Mouse (Mus musculus) stomach, embryonic 16.5 days (tissue): ENCODE results near the gene Habp2. TPM values are rescaled to one million over a fixed set of nuclear protein-coding genes. Genes with fewer than 3 reads are reported as not detected.

Experiments used
- ATAC-seq: fragments of 200-750 bp; cut with Nextera tagmentation; 2 replicates; pipeline ENCODE4 v1.8.0; 2017; ENCODE audit warnings: moderate number of reproducible peaks, moderate TSS enrichment; ENCODE audit not compliant: insufficient read depth, low FRiP score
- H3K27ac ChIP-seq: fragments of 300-500 bp; sonication (generic); 2 replicates; pipeline ENCODE4 v1.5.1; 2014; ENCODE audit warnings: low read length
- H3K27me3 ChIP-seq: fragments of 300-500 bp; sonication (generic); 2 replicates; pipeline ENCODE4 v1.6.1; 2014; ENCODE audit warnings: low read length, control low read depth, mixed read lengths; ENCODE audit not compliant: control insufficient read depth, insufficient read depth
- H3K36me3 ChIP-seq: fragments of 300-500 bp; sonication (generic); 2 replicates; pipeline ENCODE4 v1.6.1; 2014; ENCODE audit warnings: low read length; ENCODE audit not compliant: control insufficient read depth, insufficient read depth
- H3K4me1 ChIP-seq: fragments of 300-500 bp; sonication (generic); 2 replicates; pipeline ENCODE4 v1.6.1; 2014; ENCODE audit warnings: low read length, control low read depth, mixed read lengths; ENCODE audit not compliant: control insufficient read depth, insufficient read depth
- H3K4me2 ChIP-seq: fragments of 300-500 bp; sonication (generic); 2 replicates; pipeline ENCODE4 v1.6.1; 2014; ENCODE audit warnings: low read depth, low read length, mixed read lengths
- H3K4me3 ChIP-seq: fragments of 300-500 bp; sonication (generic); replicated peaks from 2 replicates; pipeline ENCODE4 v1.5.1; 2014; ENCODE audit warnings: mild to moderate bottlenecking, low read length
- H3K9ac ChIP-seq: fragments of 300-500 bp; sonication (generic); 2 replicates; pipeline ENCODE4 v1.6.1; 2014; ENCODE audit warnings: low read length
- H3K9me3 ChIP-seq: fragments of 300-500 bp; sonication (generic); replicated peaks from 2 replicates; pipeline ENCODE4 v1.6.1; 2016; ENCODE audit warnings: low read length, control low read depth; ENCODE audit not compliant: control insufficient read depth
- WGBS: fragments of 180-500 bp; shearing (Covaris S2); extraction: QIAGEN DNeasy Blood & Tissue Kit; methylation state at CpG from one replicate; pipeline ENCODE4 v1.1.7; 2014; 5-methylcytosine and 5-hydroxymethylcytosine counted together
- polyA plus RNA-seq: library from polyadenylated mRNA; unstranded; fragments of >200 nt; fragmentation: Nextera tagmentation; extraction: Ambion mirVana; gene quantifications from 2 replicates; pipeline ENCODE4 v1.2.1, GENCODE M21; 2015

The Habp2 gene
- polyA plus RNA-seq, 1 experiment from 2014 or later: 34.5 TPM

DNA sequence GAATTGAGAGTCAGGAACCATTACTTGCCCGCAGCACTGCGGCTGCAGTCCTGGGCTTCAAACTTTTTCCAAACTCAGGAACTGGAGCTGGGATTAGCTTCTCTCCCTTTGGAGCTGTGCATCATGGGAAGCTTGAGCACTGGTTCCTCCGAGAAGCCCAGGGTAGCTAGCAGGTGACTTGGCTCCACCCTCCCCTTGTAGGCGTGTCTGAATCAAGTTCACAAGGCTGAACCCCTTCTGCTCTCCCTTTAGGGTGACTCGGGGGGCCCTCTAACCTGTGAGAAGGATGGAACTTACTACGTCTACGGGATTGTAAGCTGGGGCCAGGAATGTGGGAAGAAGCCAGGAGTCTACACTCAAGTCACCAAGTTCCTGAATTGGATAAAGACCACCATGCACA, 32.3 kb downstream of the Habp2 start:
- Histone ChIP-seq H3K4me3 (no peak overlapping the region), H3K27me3 (no peaks in the 10 kb centered on the region), H3K36me3 (no peaks in the 10 kb centered on the region), H3K27ac (no peak overlapping the region), H3K4me1 (0 out of 2 replicates have a peak, but pooled peaks cover 12% of the 10 kb centered on the region), H3K9me3 (no peaks in the 10 kb centered on the region), H3K4me2 (no peak overlapping the region), H3K9ac (no peak overlapping the region)
- WGBS: 83% methylated on average over 7 of the region's 7 CpGs
- no peak for ATAC-seq

DNA sequence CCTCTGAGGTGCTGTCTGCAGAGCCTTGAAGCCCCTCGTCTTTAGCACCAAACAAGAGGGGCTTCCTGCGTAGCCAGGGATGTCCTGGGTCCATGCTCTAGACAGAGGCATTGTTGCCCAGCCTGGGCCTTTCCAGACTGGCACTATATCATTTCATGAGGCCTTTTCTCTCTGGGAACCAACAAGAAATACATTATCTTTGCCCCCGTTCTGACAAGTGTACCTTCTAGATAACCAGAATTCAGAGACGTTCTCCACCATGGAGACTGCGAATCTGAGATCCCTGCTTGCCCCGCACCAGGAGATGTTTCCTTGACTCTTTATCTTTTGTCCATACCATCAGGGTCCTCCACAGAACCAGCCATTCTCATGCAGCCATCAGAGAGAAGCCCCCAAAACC, 32.7 kb downstream of the Habp2 start:
- Histone ChIP-seq H3K4me2 (peak overlapping the region; percentile 48; the same call in 1 of the 2 replicates), H3K9ac (no peak overlapping the region), H3K36me3 (no peaks in the 10 kb centered on the region), H3K9me3 (no peaks in the 10 kb centered on the region), H3K27ac (no peak overlapping the region), H3K27me3 (no peaks in the 10 kb centered on the region), H3K4me1 (0 out of 2 replicates have a peak, but pooled peaks cover 12% of the 10 kb centered on the region), H3K4me3 (no peak overlapping the region)
- 82% methylated on average over 6 of the region's 6 CpGs for WGBS
- no peak for ATAC-seq

DNA sequence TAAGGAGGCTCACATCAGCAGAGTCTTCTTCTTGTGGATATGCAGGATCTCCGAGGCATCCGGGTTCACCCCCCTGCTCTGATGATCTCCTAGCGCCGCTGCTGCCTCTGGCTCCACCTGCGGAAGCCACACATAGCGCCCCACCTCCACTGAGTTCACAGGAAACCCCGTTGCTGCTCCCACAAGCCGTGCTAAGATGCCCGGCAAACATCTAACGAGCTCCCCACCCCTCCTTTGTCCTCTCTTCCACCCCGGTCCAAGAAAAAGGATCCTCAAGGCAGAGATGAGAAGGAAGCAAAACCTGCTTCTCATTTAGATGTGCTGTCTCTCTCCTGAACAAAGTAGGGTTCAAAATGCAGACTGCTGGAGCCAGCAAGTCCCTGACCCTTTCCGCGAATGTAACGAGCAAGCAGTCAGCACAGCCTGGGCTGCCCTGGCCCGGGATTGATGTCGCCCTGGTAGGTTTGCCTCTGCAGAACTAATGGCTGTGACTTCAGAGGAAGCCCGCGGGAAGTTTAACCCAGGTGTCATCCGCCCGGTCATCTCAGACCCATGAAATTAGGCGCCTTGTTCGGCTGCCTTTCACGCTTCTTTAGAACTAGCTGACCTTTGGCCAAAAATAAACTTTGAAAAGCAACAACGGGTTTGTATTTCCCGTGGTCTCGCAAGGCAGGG, 33.4 kb downstream of the Habp2 start:
- H3K4me1 ChIP-seq: 0 out of 2 replicates have a peak, but pooled peaks cover 12% of the 10 kb centered on the region
- no peak for ATAC-seq
- peak overlapping the region; percentile 21 for H3K4me3 ChIP-seq
- no peak overlapping the region for H3K27ac ChIP-seq
- H3K36me3 ChIP-seq: no peaks in the 10 kb centered on the region
- H3K4me2 ChIP-seq: peak overlapping the region; percentile 48
- H3K27me3 ChIP-seq: no peaks in the 10 kb centered on the region; the same call in 1 of the 2 replicates
- 24% methylated on average over 26 of the region's 26 CpGs for WGBS
- H3K9ac ChIP-seq: peak overlapping the region; percentile 28; the same call in 1 of the 2 replicates
- H3K9me3 ChIP-seq: no peaks in the 10 kb centered on the region

DNA sequence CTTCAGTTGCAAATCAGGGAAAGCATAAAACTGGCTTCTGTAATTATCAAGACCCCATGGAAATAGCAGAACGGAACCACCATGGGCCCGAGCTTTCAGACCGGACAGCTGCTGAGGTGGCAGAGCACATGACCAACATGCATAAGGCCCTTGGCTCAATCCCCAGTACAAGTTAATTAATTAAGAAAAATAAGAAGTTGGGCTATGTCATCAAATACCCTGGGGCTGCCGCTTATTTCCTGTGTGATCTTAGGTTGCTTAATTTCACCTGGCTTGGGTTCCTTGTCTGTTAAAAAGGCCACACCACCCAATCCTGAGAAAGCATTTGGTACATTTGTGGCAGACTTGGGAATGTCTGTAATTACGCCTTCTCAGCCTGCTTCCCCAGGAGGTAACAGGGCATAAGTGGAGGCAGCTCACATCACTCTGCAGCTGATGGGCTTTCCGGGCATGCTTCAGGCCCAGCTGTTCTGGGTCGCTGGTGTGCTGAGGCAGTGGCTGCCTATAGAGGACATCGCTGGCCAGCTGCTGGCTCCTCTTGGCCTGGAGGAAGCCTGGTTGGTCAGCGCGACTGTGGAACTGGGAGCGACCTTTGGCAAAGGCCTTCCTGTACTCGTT, 34.5 kb downstream of the Habp2 start:
- H3K27me3 ChIP-seq: no peaks in the 10 kb centered on the region; the same call in 1 of the 2 replicates
- H3K4me1 ChIP-seq: peaks cover 22% of the 10 kb centered on the region
- whole genome bisulfite sequencing: 87% methylated on average over 12 of the region's 12 CpGs
- no peak overlapping the region for H3K9ac ChIP-seq
- H3K27ac ChIP-seq: no peak overlapping the region
- H3K4me3 ChIP-seq: no peak overlapping the region
- no peaks in the 10 kb centered on the region for H3K9me3 ChIP-seq
- no peak overlapping the region for H3K4me2 ChIP-seq
- no peaks in the 10 kb centered on the region for H3K36me3 ChIP-seq
- no peak for ATAC-seq

DNA sequence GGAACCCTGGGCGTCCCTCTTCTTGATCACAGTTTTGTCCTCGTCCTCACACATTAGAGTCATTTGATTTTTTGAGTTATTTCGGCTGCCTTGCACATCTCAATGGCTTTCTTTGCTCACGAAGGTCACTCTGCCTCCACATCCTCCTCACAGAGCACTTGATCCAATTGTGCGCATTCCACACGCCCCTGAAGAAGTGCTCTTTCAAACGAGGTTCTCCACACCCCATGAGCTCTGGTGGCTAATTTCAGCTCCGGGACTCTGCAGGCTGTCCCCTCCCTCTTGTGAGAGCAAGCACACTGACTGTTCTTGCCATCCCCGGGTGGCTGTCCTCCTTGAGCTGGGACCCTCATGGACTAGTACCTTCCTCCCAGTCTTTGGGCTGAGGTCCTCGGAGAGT, 38.7 kb downstream of the Habp2 start:
- ATAC-seq: no peak
- Histone ChIP-seq H3K27me3 (no peaks in the 10 kb centered on the region; the same call in 1 of the 2 replicates), H3K4me1 (peaks cover 12% of the 10 kb centered on the region), H3K9ac (no peak overlapping the region), H3K27ac (no peak overlapping the region), H3K36me3 (no peaks in the 10 kb centered on the region), H3K9me3 (no peaks in the 10 kb centered on the region), H3K4me2 (no peak overlapping the region), H3K4me3 (no peak overlapping the region)
- 58% methylated on average over 10 of the region's 10 CpGs for WGBS

DNA sequence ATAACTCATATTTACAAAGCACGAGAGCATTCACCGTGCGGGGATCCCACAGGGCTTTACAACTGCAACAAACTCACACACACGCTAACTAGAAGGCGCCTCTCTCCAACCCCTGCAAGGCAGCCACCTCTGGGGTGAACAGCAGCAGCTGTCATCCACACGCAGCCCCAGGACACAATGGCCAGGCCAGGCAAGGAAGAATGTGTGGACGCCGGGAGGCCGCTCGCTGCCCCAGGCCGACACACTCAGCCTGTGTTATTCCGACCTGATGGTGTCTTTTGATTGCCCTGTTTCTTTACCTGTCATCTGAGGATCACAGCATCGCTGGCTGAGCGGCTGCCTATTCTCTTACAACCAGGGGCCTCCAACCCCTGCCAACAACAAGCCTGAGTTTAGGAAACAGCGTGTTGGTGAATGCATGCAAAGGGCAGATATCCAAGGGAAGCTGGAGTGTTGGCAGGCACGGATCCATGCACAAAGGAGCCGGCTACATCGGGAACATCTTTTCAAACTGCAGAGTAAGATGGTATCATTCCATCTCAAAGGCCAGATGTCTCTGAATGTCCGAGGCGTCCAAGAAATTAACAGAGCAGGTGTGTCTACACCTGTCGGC, 39.4 kb downstream of the Habp2 start:
- H3K27ac ChIP-seq: no peak overlapping the region
- no peak overlapping the region for H3K4me2 ChIP-seq
- H3K27me3 ChIP-seq: no peaks in the 10 kb centered on the region; the same call in 1 of the 2 replicates
- no peak overlapping the region for H3K9ac ChIP-seq
- no peak for ATAC-seq
- peaks cover 11% of the 10 kb centered on the region for H3K4me1 ChIP-seq
- H3K4me3 ChIP-seq: no peak overlapping the region
- no peaks in the 10 kb centered on the region for H3K9me3 ChIP-seq
- WGBS: 70% methylated on average over 21 of the region's 21 CpGs
- H3K36me3 ChIP-seq: no peaks in the 10 kb centered on the region

DNA sequence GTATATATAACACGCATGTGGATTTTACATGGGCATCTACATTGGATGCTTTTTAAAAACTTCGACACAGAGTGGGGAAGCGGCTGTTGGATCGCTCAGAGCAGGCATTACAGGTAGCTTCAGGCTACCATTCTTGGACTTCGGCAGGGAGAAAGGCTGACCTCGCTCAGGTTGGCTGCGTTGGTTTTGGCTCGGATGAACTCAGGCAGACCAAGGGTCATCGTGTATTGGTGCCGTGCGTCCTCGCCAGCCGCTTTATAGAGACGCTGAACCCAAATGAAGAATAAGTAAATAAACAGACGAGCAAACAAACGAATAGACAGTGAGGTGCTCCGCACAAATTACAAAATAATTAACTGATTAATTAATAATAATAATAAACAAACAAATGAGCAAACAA, 49.4 kb downstream of the Habp2 start:
- no peaks in the 10 kb centered on the region for H3K4me1 ChIP-seq
- no peak overlapping the region for H3K27ac ChIP-seq
- no peaks in the 10 kb centered on the region for H3K36me3 ChIP-seq
- WGBS: 89% methylated on average over 17 of the region's 17 CpGs
- ATAC-seq: no peak
- H3K27me3 ChIP-seq: no peaks in the 10 kb centered on the region
- no peak overlapping the region for H3K4me2 ChIP-seq
- H3K9ac ChIP-seq: no peak overlapping the region
- no peaks in the 10 kb centered on the region for H3K9me3 ChIP-seq
- H3K4me3 ChIP-seq: no peak overlapping the region

DNA sequence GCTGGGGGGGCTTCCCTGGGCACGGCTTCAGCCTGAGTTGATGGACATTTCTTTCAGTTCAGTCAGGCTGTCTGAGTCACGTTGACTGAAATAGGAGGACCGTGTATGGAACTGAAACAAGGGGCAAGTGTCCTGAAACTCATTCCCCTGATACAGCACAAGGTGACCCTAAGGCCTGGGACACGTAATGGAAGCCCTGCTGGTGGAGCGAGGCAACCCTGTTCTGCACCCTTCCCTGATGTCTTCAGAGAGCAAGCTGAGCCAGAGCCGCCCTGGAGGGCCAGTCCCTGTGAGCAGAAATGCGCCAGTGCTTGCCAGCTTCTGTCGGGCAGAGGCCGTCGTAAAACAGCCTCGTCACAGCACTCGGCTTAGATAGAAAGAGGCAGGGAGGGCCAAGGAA, 49.9 kb downstream of the Habp2 start:
- ATAC-seq: no peak
- no peak overlapping the region for H3K27ac ChIP-seq
- H3K4me3 ChIP-seq: no peak overlapping the region
- WGBS: 74% methylated on average over 12 of the region's 12 CpGs
- H3K9me3 ChIP-seq: no peaks in the 10 kb centered on the region
- no peaks in the 10 kb centered on the region for H3K4me1 ChIP-seq
- H3K9ac ChIP-seq: no peak overlapping the region
- H3K36me3 ChIP-seq: no peaks in the 10 kb centered on the region
- H3K4me2 ChIP-seq: no peak overlapping the region
- no peaks in the 10 kb centered on the region for H3K27me3 ChIP-seq

DNA sequence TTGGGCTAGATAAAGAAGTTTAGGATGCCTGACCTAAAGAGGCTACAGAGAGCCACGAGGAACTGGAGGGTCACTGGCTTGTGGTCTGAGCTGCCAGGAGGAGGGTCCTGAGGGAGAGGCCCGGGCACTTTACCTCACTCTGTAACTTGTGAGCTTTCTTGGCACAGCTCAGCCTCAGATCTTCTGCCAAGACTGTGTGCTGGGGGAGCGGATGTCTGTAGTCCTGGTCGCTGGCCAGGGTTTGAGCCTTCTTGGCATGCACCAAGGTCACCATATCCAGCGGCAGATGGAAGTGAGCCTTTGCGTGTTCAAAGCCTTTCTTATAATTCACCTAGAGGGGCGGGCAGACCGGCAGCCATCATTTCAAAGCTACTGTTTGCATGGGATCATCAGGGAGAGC, 55.1 kb downstream of the Habp2 start:
- H3K27me3 ChIP-seq: no peaks in the 10 kb centered on the region
- no peak for ATAC-seq
- no peak overlapping the region for H3K27ac ChIP-seq
- H3K4me1 ChIP-seq: no peaks in the 10 kb centered on the region
- 77% methylated on average over 8 of the region's 8 CpGs for WGBS
- no peaks in the 10 kb centered on the region for H3K9me3 ChIP-seq
- H3K4me2 ChIP-seq: no peak overlapping the region
- no peak overlapping the region for H3K4me3 ChIP-seq
- H3K9ac ChIP-seq: no peak overlapping the region
- no peaks in the 10 kb centered on the region for H3K36me3 ChIP-seq
